Mouse (Mus musculus): ENCODE measurements around the gene Zfp980. TPM values are rescaled to one million over a fixed set of nuclear protein-coding genes. Genes with fewer than 3 reads are reported as not detected.

Gene Zfp980
- polyA plus RNA-seq, 1 experiment, result not detected

Other genes starting within 250 kb of the Zfp980 start
- gene Zfp990, start 159.9 kb upstream of the Zfp980 start, polyA plus RNA-seq (2012; rRNA removed), result not detected in 2 replicates
- gene Gm13212, start 85.5 kb upstream of the Zfp980 start, polyA plus RNA-seq (2012; rRNA removed), result not detected in 2 replicates
- gene Zfp986, start 198.1 kb downstream of the Zfp980 start, polyA plus RNA-seq (2012; rRNA removed), result not detected in 2 replicates